Mouse (Mus musculus): ENCODE results near the gene Crygc. TPM values are rescaled to one million over a fixed set of nuclear protein-coding genes. Genes with fewer than 3 reads are reported as not detected.

The Crygc gene
- total and polyA plus RNA-seq, 3 experiments: not detected

GRCm38 (mm10) chr1:65037542-65037941 lies 35.9 kb downstream of the Crygc start:
- DNase-seq (ENCODE audit: extremely low read depth): no peak
- Histone ChIP-seq H3K4me1 (ENCODE audit: control insufficient read depth in 1 of 2, insufficient read depth in 2 of 2) (peaks cover 0 to 10% of the 10 kb centered on the region in 2 experiments; a peak in 3 of 4 replicates), H3K4me3 (replicated peaks in 1 of 3; ENCODE audit: low read depth in 2 of 3, low read length in 2 of 3, poor library complexity in 1 of 3) (no peak overlapping the region), H3K4me2 (ENCODE audit: insufficient read depth, low read depth, poor library complexity, severe bottlenecking) (no peak overlapping the region), H3K9me3 (replicated peaks; ENCODE audit: low read length) (no peaks in the 10 kb centered on the region), H3K36me3 (replicated peaks in 1 of 2; ENCODE audit: control insufficient read depth in 1 of 2, insufficient read depth in 1 of 2, low read length in 1 of 2) (no peaks in the 10 kb centered on the region), H3K27ac (ENCODE audit: insufficient read depth, low read depth) (no peak overlapping the region), H3K27me3 (replicated peaks) (no peaks in the 10 kb centered on the region), H3K9ac (ENCODE audit: insufficient read depth, low read depth) (no peak overlapping the region), H3K79me2 (replicated peaks; ENCODE audit: control insufficient read depth, extremely low read depth, insufficient read depth, poor library complexity, severe bottlenecking) (no peaks in the 10 kb centered on the region)
- TF ChIP-seq MAZ (IDR thresholded peaks at IDR 0.05; ENCODE audit: low read depth, low read length) (no peak), NELFE (IDR thresholded peaks at IDR 0.05; ENCODE audit: low read depth, low read length) (no peak), EP300 (IDR thresholded peaks at IDR 0.05; ENCODE audit: low read length) (no peak), TCF12 (IDR thresholded peaks at IDR 0.05; ENCODE audit: low read depth, low read length) (no peak), KAT2A (IDR thresholded peaks at IDR 0.05; ENCODE audit: insufficient replicate concordance, low read length) (no peak), JUN (IDR thresholded peaks at IDR 0.05; ENCODE audit: insufficient read depth, low read depth, low read length) (no peak), SMC3 (IDR thresholded peaks at IDR 0.05; ENCODE audit: low read depth, low read length) (no peak), E2F4 (IDR thresholded peaks at IDR 0.05; ENCODE audit: insufficient replicate concordance, low read depth, low read length) (no peak), JUND (conservative IDR thresholded peaks at IDR 0.05; ENCODE audit: low read depth, low read length) (no peak), UBTF (IDR thresholded peaks at IDR 0.05; ENCODE audit: low read depth, low read length) (no peak), USF1 (IDR thresholded peaks at IDR 0.05; ENCODE audit: low read depth, low read length) (no peak), GABPA (IDR thresholded peaks at IDR 0.05; ENCODE audit: insufficient replicate concordance, low read depth, low read length) (no peak), ZMIZ1 (IDR thresholded peaks at IDR 0.05; ENCODE audit: low read depth, low read length) (no peak), IRF4 (IDR thresholded peaks at IDR 0.05; ENCODE audit: low read depth, low read length) (no peak), RAD21 (IDR thresholded peaks at IDR 0.05; ENCODE audit: low read depth, low read length) (no peak), MXI1 (IDR thresholded peaks at IDR 0.05; ENCODE audit: low read depth, low read length) (no peak)
- in situ Hi-C loops (cut with MboI; ENCODE audit: low pct_ligation_motif_present, low pct_unique_long_range_greater_than_20kb, low sequenced_read_pairs): no loop called here
- dilution Hi-C loops (cut with MboI; ENCODE audit: extremely low pct_ligation_motif_present, extremely low pct_unique_long_range_greater_than_20kb, low sequenced_read_pairs): no loop called here

GRCm38 (mm10) chr1:65035513-65035912 lies 38.0 kb downstream of the Crygc start:
- Histone ChIP-seq H3K4me1 (ENCODE audit: control insufficient read depth in 1 of 2, insufficient read depth in 2 of 2) (no peaks in the 10 kb centered on the region; a peak in 1 of 4 replicates), H3K27me3 (replicated peaks) (no peaks in the 10 kb centered on the region), H3K27ac (ENCODE audit: insufficient read depth, low read depth) (no peak overlapping the region), H3K9ac (ENCODE audit: insufficient read depth, low read depth) (no peak overlapping the region), H3K79me2 (replicated peaks; ENCODE audit: control insufficient read depth, extremely low read depth, insufficient read depth, poor library complexity, severe bottlenecking) (no peaks in the 10 kb centered on the region), H3K36me3 (replicated peaks in 1 of 2; ENCODE audit: control insufficient read depth in 1 of 2, insufficient read depth in 1 of 2, low read length in 1 of 2) (no peaks in the 10 kb centered on the region), H3K4me2 (ENCODE audit: insufficient read depth, low read depth, poor library complexity, severe bottlenecking) (peak overlapping the region; percentile 15), H3K9me3 (replicated peaks; ENCODE audit: low read length) (no peaks in the 10 kb centered on the region), H3K4me3 (replicated peaks in 1 of 3; ENCODE audit: low read depth in 2 of 3, low read length in 2 of 3, poor library complexity in 1 of 3) (no peak overlapping the region)
- in situ Hi-C loops (cut with MboI; ENCODE audit: low pct_ligation_motif_present, low pct_unique_long_range_greater_than_20kb, low sequenced_read_pairs) (no loop called here), dilution Hi-C loops (cut with MboI; ENCODE audit: extremely low pct_ligation_motif_present, extremely low pct_unique_long_range_greater_than_20kb, low sequenced_read_pairs) (no loop called here)
- no peak for DNase-seq (ENCODE audit: extremely low read depth)
- TF ChIP-seq MAFK (IDR thresholded peaks at IDR 0.05; ENCODE audit: insufficient replicate concordance, low read length) (no peak), NRF1 (IDR thresholded peaks at IDR 0.05; ENCODE audit: low read depth, low read length) (no peak), ETS1 (conservative IDR thresholded peaks at IDR 0.05; ENCODE audit: low read depth, low read length) (no peak), MAZ (IDR thresholded peaks at IDR 0.05; ENCODE audit: low read depth, low read length) (no peak), JUN (IDR thresholded peaks at IDR 0.05; ENCODE audit: insufficient read depth, low read depth, low read length) (no peak), RCOR1 (conservative IDR thresholded peaks at IDR 0.05; ENCODE audit: low read depth, low read length) (no peak), SMC3 (IDR thresholded peaks at IDR 0.05; ENCODE audit: low read depth, low read length) (no peak), ZKSCAN1 (IDR thresholded peaks at IDR 0.05; ENCODE audit: borderline replicate concordance, low read depth, low read length) (no peak), POLR2AphosphoS2 (IDR thresholded peaks at IDR 0.05; ENCODE audit: low read depth, low read length) (no peak), ZNF384 (IDR thresholded peaks at IDR 0.05; ENCODE audit: low read depth, low read length) (no peak), JUND (conservative IDR thresholded peaks at IDR 0.05; ENCODE audit: low read depth, low read length) (no peak), PAX5 (IDR thresholded peaks at IDR 0.05; ENCODE audit: low read length) (no peak), USF1 (IDR thresholded peaks at IDR 0.05; ENCODE audit: low read depth, low read length) (no peak)
